Mouse (Mus musculus) large intestine, adult 2 months (tissue): Measurements from ENCODE around the gene Rpl6. TPM values are rescaled to one million over a fixed set of nuclear protein-coding genes. Genes with fewer than 3 reads are reported as not detected.
"Not testable (repeated sequence)": the region's sequence is repeated elsewhere in the genome, so short reads cannot be mapped to it uniquely, and the experiment has no call there.

Experiments
- DNase-seq: peaks from one replicate; pipeline ENCODE4 v3.0.0-alpha.2; 2012; ENCODE audit warnings: low read depth, low spot score
- WGBS: fragments of 180-500 bp; shearing (Covaris S2); methylation state at CpG from one replicate; pipeline ENCODE4 v1.1.7; 2018; 5-methylcytosine and 5-hydroxymethylcytosine counted together
- polyA plus RNA-seq: library from polyadenylated mRNA; depleted of rRNA; stranded (reverse); fragments of >200 nt; gene quantifications from 2 replicates; pipeline ENCODE4 v1.2.3, GENCODE M21; 2012

The Rpl6 gene
- polyA plus RNA-seq, 1 experiment, result 383 TPM

DNA sequence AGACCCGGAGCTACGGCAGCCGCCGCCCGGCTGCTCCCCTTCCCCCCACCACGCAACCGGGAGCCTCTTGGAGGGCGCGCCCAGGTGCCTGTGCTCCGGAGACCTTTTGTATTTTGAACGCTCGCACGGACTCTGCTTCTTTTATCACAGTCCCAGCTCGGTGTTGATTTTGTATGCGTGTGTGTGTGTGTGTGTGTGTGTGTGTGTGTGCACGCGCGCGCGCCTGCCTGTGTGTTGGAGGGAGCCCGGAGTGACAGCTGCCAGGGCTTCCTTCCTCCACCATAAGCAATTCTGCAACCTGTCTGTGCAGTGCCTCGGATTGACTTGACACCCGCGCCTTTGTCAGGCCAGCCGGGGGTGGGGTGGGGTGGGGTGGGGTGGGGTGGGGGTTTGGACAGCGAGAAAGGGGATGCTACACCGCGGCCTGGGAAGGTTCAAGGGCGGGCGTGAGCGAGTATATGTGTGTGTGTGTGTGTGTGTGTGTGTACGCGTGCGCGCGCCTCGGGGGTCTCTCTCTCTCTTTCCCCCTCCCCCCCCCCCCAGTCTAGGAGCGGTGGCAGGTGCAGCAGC is 16.5 kb downstream of the Rpl6 start:
- 1% methylated on average over 27 of the region's 38 CpGs for WGBS
- no peak for DNase-seq

DNA sequence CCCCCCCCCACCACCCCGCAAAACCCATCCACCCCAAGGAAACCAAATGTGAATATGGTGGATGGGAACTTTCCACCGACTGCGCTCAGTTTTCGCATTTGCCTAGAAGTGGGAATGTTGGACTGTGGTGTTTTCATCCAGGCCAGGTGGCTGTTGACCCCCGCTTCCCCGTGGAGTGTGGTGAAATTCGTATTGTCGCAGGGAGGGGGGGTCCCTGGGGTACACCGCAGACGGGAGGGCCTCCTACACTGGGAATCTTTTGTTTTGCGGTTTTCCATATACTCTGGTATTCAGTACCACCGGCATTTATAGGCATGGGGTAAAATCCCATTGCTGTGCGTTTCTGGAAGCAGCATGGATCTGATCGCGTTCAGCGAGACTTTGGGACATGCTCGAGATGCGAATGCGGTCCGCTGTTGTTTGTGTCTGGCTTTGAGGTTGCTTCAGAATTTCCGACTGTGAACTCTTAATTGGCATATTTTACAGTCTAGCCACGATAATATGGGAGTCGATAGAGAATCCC is 17.1 kb downstream of the Rpl6 start:
- DNase-seq, result no peak
- WGBS, result 9% methylated on average over 22 of the region's 23 CpGs

DNA sequence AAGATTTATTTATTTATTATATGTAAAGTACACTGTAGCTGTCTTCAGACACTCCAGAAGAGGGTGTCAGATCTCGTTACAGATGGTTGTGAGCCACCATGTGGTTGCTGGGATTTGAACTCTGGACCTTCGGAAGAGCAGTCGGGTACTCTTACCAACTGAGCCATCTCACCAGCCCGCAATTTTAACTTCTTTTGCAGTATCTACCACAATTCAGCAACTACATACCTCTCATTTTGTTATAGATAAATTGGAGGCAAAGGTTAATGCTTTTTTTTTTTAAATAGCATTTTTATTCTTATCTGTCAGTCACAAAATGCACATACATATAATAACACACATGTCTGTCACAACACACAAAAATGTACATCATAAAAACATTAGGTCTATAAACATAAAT is 19.7 kb downstream of the Rpl6 start:
- DNase-seq, result not testable (repeated sequence)
- WGBS, result 89% methylated on average over 4 of the region's 4 CpGs

DNA sequence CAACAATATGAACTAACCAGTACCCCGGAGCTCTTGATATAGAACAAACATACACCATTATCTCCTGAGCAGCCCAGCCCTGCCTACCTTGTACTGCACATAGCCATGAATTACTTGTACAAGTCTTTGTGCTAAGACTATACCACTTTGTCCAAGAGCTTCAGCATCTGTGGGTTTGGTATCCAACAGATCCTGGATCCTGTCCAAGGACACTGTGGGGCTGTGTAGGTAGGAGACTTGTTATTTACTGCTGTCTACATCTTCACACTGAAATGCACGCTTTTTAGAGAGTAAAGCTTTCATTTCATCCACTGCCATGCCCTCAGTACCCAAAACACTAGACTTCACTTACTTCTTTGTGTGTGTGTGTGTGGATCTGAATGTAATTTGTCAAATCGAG is 20.6 kb downstream of the Rpl6 start:
- no peak for DNase-seq
- WGBS, result 57% methylated on average over 3 of the region's 3 CpGs

DNA sequence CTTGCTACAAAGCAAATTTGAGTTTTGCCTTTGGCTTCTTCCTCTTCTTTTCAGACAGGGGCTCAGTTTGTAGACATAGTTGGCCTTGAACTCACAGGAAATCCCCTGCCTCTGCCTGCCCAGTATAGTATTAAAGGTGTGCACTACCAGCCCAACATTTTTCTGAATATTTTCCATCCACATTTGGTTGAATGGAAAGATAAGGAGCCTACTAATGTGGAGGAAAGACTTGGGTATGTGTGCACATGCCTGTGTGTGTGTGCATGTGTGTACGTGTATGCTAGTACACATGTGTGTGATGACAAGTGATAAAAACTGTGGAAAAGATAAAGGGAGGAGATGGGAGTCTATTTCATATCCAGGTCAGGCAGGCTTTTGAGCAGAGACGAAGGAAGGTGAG is 21.6 kb downstream of the Rpl6 start:
- 40% methylated on average over 2 of the region's 2 CpGs for WGBS
- DNase-seq, result no peak

DNA sequence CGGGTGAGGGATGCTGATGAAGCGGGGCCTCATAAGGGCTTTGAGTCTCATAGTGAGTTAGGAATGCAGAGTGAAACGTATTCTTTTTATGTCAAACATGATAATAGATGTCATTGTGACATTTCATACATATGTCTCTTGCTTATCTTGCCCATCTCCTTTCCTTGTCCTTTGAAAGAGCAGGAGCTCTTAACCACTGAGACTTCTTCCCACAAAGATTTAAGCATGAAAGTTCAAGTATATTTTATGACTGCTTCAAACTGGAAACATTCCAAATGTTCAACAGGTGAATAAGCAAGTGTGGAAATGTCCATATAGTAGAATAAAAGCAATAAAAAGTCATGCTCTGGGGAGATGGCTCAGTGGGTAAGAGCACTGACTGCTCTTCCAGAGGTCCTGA is 22.1 kb downstream of the Rpl6 start:
- WGBS, result 24% methylated on average over 3 of the region's 3 CpGs
- no peak for DNase-seq

DNA sequence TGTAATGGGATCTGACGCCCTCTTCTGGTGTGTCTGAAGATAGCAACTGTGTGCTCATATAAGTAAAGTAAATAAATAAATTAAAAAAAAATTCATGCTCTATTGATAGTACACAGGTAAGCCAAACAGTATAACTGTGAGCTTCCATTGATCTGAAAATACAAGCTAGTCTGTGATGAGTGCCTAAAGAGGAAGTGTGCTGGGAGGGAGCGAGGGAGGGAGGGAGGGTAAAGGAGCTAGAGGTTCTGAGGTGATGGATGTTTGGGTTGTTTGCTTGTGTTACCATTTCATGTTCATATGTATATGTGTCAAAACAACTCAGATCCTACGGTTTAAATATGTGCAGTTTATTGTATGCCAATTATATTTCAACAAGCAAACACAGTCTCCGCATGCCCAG is 22.6 kb downstream of the Rpl6 start:
- 36% methylated on average over 4 of the region's 4 CpGs for WGBS
- no peak for DNase-seq

DNA sequence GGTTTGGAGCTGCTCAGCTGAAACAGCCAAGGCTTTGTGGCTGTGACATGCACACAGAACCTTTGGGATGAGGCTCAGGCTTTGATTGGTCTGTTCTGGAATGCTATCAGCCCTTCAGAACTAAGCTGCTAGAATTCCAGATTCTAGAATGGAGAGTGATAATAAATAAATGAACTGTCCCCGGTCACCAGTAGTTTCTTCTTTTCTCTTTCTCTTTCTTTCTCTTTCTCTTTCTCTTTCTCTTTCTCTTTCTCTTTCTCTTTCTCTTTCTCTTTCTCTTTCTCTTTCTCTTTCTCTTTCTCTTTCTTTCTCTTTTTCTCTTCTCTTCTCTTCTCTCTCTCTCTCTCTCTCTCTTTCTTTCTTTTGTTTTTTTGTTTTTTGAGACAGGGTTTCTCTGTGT is 23.0 kb downstream of the Rpl6 start:
- DNase-seq, result not testable (repeated sequence)
- WGBS, result 67% methylated on average over 1 of the region's 1 CpGs

DNA sequence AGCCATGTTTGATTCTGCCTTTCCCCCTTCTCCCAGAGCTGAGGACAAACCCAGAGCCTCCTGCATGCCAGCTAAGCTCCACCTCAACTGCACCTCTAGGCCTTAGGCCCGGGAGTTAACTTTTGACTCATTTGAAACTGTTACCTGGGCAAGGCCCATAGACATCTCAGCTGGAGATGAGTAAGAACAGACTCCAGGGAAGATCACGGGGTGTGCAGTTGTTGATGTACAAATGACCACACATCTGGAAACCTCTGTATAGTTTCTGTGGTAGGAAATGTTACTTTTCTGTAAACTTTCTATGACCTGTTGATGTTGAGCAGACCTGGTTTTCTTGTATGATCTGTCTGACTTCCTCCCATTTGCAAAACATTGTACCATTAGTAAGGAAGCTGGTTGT is 24.9 kb downstream of the Rpl6 start:
- 67% methylated on average over 2 of the region's 2 CpGs for WGBS
- no peak for DNase-seq

DNA sequence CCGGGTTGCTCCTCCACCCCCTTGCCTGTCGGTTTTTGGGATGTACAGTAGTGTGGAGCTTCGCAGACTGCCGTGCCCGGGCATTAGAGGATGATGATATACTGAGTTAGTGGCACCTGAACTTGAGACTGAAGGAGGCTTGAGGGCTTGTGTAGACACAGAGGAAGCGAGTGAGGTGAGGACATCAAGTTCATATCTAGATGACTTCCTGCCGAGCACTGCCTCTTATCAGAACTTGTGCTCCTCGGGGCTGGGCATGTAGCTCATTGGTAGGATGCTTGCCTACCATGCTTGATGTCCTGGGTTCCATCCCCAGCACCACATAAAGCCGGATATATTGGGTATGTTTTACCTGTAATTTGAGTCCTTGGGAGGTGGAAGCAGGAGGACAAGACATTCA is 26.5 kb downstream of the Rpl6 start:
- no peak for DNase-seq
- 79% methylated on average over 9 of the region's 9 CpGs for WGBS

DNA sequence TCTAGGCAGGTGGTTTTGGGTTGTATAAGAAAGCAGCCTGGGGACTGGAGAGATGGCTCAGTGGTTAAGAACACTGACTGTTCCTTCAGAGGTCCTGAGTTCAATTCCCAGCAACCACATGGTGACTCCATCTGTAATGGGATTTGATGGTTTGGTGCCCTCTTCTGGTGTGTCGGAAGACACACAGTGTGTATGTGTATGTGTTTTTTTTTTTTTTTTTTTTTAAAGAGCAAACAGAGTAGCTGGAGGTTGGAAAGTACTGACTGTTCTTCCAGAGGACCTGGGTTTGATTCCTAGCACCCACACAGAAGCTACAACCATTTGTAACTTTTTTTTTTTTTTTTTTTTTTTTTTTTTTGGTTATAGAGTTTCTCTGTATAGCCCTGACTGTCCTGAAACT is 28.5 kb downstream of the Rpl6 start:
- WGBS, result 96% methylated on average over 1 of the region's 1 CpGs
- no peak for DNase-seq

DNA sequence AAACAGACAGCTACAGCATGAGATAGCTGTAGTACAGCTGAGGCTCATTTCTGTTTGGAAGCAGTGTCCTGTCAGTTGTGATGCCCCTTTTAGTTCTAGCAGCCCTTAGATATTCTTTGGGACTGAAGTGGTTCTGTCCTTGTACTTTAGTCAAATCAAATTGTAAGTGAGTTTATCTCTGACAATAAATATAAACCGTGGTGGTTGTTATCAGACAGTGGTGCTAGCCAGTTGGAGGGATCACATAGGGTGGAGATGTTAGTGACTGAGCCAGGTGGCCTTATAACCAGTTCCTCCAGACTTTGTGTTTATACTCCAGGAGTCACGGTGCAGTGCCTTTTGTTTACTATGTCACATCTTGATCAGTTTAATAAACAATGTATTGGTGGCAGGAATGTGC is 29.4 kb downstream of the Rpl6 start:
- DNase-seq, result no peak
- WGBS, result 22% methylated on average over 2 of the region's 2 CpGs

DNA sequence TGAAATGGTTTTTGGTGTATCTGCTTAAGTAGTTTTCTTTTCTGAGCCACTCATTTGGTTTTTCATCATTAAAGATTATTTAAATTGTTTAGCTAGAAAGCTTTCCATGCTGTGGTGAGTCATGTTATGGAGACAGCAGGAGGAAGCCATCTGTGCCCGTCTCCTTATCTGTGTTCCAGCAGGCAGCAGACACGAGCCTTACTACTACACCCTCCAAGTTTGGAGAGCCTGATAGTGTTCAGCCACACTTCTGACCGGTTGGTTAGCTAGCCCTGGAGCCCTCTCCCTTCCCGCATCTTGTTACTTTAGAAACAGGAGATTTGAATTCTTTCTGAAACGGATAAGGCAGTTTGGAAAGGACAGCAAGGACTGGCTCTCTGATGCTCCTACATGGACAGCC is 31.9 kb downstream of the Rpl6 start:
- WGBS, result 59% methylated on average over 5 of the region's 5 CpGs
- no peak for DNase-seq

DNA sequence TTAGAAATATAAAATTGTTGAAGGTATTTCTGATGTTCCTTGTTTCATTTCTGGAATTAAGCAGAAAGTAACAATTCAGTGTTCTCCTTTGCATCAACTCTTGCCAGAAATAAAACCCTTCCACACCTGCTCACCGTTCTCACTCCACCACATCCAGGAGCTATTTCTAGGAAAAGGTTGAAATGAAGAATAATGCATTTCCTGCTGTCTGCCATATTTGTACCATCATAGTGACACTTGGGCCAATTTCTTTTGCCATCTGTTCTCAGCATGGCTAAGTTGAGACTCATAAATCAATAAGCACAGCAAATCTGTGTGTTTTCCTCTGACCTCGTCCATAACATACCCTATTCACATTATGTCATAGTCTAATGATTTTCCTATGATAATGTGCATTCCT is 33.9 kb downstream of the Rpl6 start:
- DNase-seq, result no peak
- WGBS, result 77% methylated on average over 2 of the region's 2 CpGs

DNA sequence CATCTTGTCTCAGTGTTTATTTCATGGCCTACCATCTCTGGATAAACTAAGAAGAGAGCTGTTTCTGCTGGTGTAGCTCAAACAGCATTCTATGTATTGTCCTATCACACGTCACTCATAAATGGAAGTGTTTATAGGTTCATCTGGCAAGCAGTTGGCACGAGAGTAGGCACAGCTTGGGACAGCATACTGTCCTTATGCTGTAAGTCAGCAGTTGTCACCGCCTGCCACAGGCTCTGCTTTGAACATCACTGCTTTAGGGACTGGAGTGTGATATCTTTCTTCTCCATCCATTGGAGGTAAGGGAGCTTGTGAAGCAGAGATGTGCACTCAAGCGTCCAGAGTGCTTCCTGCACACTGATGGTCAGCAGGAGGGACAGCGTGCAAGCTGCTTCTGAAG is 35.6 kb downstream of the Rpl6 start:
- 67% methylated on average over 5 of the region's 5 CpGs for WGBS
- DNase-seq, result no peak

DNA sequence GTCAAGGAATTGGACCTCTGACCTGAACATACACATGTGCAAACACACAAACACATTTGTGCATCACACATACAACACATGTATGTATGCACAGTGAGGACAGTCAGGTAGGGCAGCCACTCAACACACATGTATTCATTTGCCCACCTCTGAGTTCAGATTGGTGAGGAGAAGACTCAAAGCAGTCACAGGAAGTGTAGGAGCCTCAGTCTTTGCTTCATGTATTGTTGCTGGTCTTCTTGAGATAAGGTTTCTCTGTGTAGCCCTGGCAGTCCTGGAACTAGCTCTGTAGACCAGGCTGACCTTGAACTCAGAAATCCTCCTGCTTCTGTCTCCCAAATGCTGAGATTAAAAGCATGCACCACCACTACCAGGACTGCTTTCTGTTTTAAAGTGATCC is 36.9 kb downstream of the Rpl6 start:
- no peak for DNase-seq

DNA sequence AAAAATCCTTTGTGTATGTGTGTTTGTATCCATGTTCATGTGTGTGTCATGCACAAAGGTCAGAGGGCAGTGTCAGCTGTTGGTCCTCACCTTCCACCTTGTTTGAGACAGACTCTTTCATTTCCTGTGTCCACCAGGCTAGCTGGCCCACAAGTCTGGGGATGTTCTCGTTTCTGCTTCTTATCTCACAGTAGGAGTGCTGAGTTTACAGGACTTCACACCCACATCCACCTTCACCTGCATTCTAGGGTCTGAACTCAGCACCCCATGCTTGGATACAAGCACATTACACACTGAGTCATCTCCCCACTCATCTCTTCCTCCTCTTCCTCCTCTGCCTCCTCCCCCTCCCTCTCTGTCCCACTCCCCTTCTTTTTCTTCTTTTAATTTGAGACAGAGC is 38.0 kb downstream of the Rpl6 start:
- WGBS, result 22% methylated on average over 1 of the region's 1 CpGs
- DNase-seq, result no peak

DNA sequence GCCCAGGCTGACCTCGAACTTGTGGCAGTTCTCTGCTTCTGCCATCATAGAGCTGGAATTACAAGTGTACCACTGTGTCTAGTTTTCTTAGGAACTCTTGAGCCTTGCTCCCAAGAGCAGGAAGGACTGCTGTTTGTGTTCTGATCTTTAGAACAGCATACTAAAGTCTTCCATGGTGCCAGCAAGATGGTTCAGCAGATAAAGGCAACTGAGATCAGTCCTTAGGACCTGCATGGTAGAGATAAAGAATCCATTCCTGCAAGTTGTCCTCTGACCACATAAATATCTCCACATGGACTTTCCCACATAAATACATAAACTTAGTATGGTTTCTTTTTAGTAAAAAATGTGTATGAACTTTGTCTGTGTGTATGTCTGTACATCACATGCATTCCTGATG is 38.4 kb downstream of the Rpl6 start:
- WGBS, result 79% methylated on average over 1 of the region's 1 CpGs
- DNase-seq, result no peak

DNA sequence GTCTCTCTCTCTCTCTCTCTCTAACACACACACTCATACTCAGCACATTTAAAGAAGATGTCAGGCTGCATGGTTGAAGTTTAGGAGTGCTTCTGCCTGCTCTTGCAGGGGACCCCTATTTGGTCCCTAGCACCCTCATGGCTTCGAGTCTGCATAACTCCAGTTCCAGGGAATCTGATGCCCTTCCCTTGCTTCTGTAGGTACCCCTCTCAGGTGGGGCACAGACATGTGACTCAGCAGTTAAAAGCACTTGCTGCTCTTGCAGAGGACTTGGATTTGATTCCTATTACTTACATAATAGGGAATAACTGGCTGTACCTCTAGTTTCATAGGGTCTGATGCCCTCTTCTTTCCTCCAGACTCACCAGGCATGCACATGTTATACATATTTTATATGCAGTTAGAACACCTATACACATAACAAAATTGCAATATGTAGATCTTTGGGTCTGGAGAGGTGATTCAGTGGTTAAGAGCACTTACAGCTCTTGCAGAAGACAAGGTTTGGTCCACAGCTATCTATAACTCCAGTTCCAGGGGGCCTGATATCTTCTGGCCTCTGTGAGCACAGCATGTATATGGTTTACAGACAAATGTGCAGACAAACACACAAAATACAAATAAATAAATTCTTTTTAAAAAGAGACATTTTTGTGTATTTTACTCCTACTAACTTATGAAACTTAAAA is 39.5 kb downstream of the Rpl6 start:
- 69% methylated on average over 1 of the region's 1 CpGs for WGBS

DNA sequence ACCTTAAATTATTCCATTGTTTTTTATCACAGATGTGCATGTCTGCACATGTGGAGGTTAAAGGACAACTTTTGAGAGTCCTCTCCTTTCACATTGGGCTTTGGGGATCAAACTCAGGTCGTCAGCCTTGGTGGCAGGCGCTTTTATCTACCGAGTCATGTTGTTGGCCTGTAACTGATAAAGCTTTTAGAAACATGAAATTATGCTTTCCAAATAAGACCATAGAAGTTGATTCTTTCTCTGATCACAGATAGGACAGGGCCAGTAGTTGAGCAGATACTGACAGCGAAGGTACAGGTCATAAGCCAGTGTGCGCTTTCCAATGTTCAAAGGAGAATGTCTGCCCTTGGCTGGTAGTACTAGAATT is 40.1 kb downstream of the Rpl6 start:
- whole genome bisulfite sequencing, result 93% methylated on average over 5 of the region's 5 CpGs
- no peak for DNase-seq

More for the DNA sequence above, 39.5 kb downstream of the Rpl6 start:
- no peak for DNase-seq

DNA sequence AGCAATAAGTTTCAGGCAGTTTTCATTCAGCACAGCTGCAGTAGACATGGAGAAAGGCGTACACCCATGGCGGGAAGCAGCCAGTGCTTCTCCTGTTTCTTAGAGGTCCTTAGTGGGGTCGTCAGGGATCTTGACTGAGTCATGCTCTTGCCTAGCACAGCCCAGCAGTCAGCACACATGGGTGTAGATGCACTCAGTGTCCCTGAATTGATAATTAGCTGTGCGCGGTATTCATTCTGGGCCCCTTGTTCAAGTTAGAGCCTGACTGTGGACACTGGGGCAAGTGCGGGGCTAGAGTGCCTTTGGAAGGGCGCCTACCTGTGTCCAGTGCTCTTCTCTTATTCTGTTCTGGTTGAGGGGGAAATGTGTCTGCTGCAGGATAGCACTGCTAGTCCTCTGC is 40.9 kb downstream of the Rpl6 start:
- WGBS, result 82% methylated on average over 7 of the region's 7 CpGs
- no peak for DNase-seq
